Mouse (Mus musculus) heart, adult 2 months (tissue): ENCODE data around the gene Cacna2d4.

Source experiments
- CTCF ChIP-seq: fragments of 200-600 bp; IDR thresholded peaks from 2 replicates; pipeline ENCODE4 v1.8.1; 2022; ENCODE audit warnings: antibody characterized with exemption, mild to moderate bottlenecking, moderate library complexity
- EP300 ChIP-seq: fragments of 200-500 bp; IDR thresholded peaks from 2 replicates; pipeline ENCODE4 v1.6.1; 2011; ENCODE audit warnings: low read depth, low read length, control low read depth; ENCODE audit not compliant: insufficient read depth

GRCm38 (mm10) chr6:119235441-119235840 is 885 bp upstream of the Cacna2d4 start:
- TF ChIP-seq CTCF = no peak
- TF ChIP-seq EP300 = no peak
